Mouse (Mus musculus) cerebellum, adult 2 months (tissue): Measurements from ENCODE around the gene Ihh.

Experiments
- CTCF ChIP-seq: fragments of 200-500 bp; IDR thresholded peaks from 2 replicates; pipeline ENCODE4 v1.5.1; 2011; ENCODE audit warnings: low read depth, mild to moderate bottlenecking, control low read depth, low read length, moderate library complexity, borderline replicate concordance; ENCODE audit not compliant: insufficient read depth
- POLR2A ChIP-seq: fragments of 200-500 bp; IDR thresholded peaks from 2 replicates; pipeline ENCODE4 v1.6.1; 2011; ENCODE audit warnings: low read length, control low read depth, borderline replicate concordance; ENCODE audit not compliant: insufficient read depth

DNA sequence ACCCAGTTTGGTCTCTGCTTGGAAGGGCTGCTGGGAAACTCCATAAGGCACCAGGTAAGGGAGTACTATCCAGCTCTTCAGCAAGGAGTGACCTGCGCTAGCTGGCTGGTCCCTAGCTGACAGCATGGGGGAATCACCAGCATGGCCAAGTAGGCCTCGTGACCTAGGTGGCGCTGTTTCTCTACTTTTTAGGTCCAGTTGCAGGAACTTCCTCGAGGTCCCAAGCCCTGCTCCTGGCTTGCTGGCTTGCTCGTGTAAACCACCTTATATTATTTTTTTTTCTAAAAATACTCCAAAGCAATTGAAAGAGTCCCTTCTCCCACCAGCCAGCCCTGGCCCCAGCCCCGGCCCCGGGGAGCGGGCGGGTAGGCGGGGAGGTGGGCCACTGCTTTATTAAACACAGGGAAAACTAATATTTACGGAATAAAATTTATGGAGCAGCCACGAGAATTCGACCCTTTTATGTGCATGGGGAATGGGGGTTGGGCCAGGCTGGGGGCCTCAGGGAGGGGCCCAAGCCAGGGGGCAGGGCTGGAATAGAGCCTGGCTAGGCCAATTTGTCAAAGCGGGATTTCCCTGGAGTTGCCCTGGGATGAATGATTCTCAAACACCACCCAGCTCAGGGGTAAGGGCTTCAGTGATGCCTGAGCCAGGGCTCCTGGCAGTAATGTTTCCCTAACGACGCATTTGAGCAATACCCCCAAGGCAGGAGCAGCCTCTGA, 13.2 kb upstream of the Ihh start:
- TF ChIP-seq CTCF (peak; percentile 81), POLR2A (no peak)
